Mouse (Mus musculus) liver, postnatal 0 days (tissue): ENCODE measurements around the gene Ltbr. TPM values are rescaled to one million over a fixed set of nuclear protein-coding genes. Genes with fewer than 3 reads are reported as not detected.

Experiments
- ATAC-seq: fragments of 200-750 bp; cut with Nextera tagmentation; 2 replicates; pipeline ENCODE4 v1.8.0; 2017; ENCODE audit warnings: mild to moderate bottlenecking, moderate library complexity
- DNase-seq: peaks from one replicate; pipeline ENCODE4 v3.0.0-alpha.2; 2016
- H3K27ac ChIP-seq: fragments of 300-500 bp; sonication (generic); 2 replicates; pipeline ENCODE4 v1.5.1; 2014; ENCODE audit warnings: antibody characterized with exemption, moderate library complexity, mild to moderate bottlenecking, low read depth
- H3K27me3 ChIP-seq: fragments of 300-500 bp; sonication (generic); 2 replicates; pipeline ENCODE4 v1.6.1; 2014; ENCODE audit warnings: low read length, control low read depth, mixed read lengths; ENCODE audit not compliant: insufficient read depth
- H3K36me3 ChIP-seq: fragments of 300-500 bp; sonication (generic); replicated peaks from 2 replicates; pipeline ENCODE4 v1.6.1; 2014; ENCODE audit warnings: mild to moderate bottlenecking, control low read depth, low read length, moderate library complexity, mixed read lengths; ENCODE audit not compliant: insufficient read depth
- H3K4me1 ChIP-seq: fragments of 300-500 bp; sonication (generic); 2 replicates; pipeline ENCODE4 v1.6.1; 2014; ENCODE audit warnings: antibody characterized with exemption, mild to moderate bottlenecking, control low read depth; ENCODE audit not compliant: insufficient read depth
- H3K4me2 ChIP-seq: fragments of 300-500 bp; sonication (generic); 2 replicates; pipeline ENCODE4 v1.6.1; 2014; ENCODE audit warnings: low read depth, mild to moderate bottlenecking, low read length, moderate library complexity, mixed read lengths
- H3K4me3 ChIP-seq: fragments of 300-500 bp; sonication (generic); 2 replicates; pipeline ENCODE4 v1.5.1; 2014; ENCODE audit warnings: low read depth, low read length
- H3K9ac ChIP-seq: fragments of 300-500 bp; sonication (generic); replicated peaks from 2 replicates; pipeline ENCODE4 v1.6.1; 2014; ENCODE audit warnings: mild to moderate bottlenecking, moderate library complexity
- H3K9me3 ChIP-seq: fragments of 300-500 bp; sonication (generic); 2 replicates; pipeline ENCODE4 v1.6.1; 2016; ENCODE audit warnings: mild to moderate bottlenecking, control low read depth, low read length, mixed read lengths
- CTCF ChIP-seq: sonication (generic); IDR thresholded peaks from 2 replicates; pipeline ENCODE4 v1.5.1; 2016; ENCODE audit warnings: antibody characterized with exemption, low read depth
- EP300 ChIP-seq: IDR thresholded peaks from 2 replicates; pipeline ENCODE4 v1.6.1; 2016; ENCODE audit warnings: antibody characterized with exemption, low read depth, mild to moderate bottlenecking
- WGBS: fragments of 180-500 bp; shearing (Covaris S2); extraction: QIAGEN DNeasy Blood & Tissue Kit; methylation state at CpG from one replicate; pipeline ENCODE4 v1.1.7; 2014; ENCODE audit not compliant: insufficient replicate concordance; 5-methylcytosine and 5-hydroxymethylcytosine counted together
- polyA plus RNA-seq: library from polyadenylated mRNA; unstranded; fragments of >200 nt; fragmentation: Nextera tagmentation; extraction: Ambion mirVana; gene quantifications from 2 replicates; pipeline ENCODE4 v1.2.1, GENCODE M21; 2015

Ltbr gene
- polyA plus RNA-seq, 1 experiment from 2014 or later = 31.8 TPM

DNA sequence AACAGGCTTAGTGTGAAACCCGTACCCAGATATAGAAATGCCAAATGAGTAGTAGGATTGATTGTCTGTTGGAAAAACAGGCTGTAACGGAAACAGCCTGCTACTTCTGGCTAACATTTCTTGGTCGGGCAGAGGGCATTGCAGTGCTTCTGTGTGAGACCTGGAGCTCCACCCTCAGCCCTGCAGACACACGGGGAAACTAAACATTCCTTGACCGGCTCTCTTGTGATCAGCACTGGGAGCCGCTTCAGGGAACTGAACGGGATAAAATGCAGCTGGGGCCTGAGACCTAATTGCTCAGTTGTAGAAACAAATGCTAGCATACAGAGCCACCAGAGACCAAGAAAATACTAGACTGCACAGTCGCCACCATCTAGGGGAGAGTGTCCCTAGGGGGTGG lies 42.6 kb upstream of the Ltbr start:
- ATAC-seq (no peak), DNase-seq (no peak)
- WGBS = 55% methylated on average over 8 of the region's 8 CpGs
- Histone ChIP-seq H3K27me3 (no peaks in the 10 kb centered on the region), H3K36me3 (peaks cover 38% of the 10 kb centered on the region), H3K4me2 (no peak overlapping the region), H3K4me1 (peaks cover 45% of the 10 kb centered on the region), H3K4me3 (no peak overlapping the region), H3K9ac (no peak overlapping the region), H3K9me3 (no peaks in the 10 kb centered on the region), H3K27ac (no peak overlapping the region)
- no peak for TF ChIP-seq EP300
- no peak for TF ChIP-seq CTCF

DNA sequence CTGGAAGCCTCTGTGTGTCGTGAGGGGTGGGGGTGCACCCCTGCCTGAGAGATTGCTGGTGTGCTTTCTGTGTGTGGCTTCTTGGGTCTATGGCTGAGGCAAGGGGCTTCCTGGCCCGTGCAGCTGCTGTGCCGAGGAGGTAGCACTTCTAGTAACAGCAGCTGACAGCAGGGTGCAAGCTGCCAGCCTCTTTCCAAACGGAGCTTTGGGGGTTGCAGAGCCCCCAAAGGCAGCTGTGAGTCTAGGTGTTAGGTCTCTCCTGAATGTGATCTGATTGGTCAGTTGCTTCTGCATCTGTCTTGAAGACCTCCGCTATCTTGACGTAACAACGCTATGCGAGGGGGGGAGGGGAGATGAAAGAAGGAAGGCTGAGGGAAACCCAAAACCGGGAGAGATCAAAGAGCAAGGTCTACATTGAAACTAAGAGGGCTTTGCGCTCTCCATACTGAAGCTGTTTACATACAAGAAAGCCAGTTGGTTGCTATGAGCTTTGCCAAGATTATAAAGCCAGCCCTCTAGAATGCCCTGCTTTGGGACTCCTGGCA lies 41.6 kb upstream of the Ltbr start:
- ATAC-seq = no peak
- Histone ChIP-seq H3K9ac (no peak overlapping the region; the same call in 1 of the 2 replicates), H3K4me1 (peaks cover 46% of the 10 kb centered on the region), H3K27ac (peak overlapping the region; percentile 82), H3K27me3 (no peaks in the 10 kb centered on the region), H3K4me3 (0 out of 2 replicates have a peak overlapping the region, but pooled peaks have one; percentile 1), H3K4me2 (peak overlapping the region; percentile 88), H3K36me3 (peaks cover 29% of the 10 kb centered on the region), H3K9me3 (no peaks in the 10 kb centered on the region)
- TF ChIP-seq CTCF = no peak
- TF ChIP-seq EP300 = no peak
- DNase-seq = no peak
- WGBS = 10% methylated on average over 10 of the region's 10 CpGs

DNA sequence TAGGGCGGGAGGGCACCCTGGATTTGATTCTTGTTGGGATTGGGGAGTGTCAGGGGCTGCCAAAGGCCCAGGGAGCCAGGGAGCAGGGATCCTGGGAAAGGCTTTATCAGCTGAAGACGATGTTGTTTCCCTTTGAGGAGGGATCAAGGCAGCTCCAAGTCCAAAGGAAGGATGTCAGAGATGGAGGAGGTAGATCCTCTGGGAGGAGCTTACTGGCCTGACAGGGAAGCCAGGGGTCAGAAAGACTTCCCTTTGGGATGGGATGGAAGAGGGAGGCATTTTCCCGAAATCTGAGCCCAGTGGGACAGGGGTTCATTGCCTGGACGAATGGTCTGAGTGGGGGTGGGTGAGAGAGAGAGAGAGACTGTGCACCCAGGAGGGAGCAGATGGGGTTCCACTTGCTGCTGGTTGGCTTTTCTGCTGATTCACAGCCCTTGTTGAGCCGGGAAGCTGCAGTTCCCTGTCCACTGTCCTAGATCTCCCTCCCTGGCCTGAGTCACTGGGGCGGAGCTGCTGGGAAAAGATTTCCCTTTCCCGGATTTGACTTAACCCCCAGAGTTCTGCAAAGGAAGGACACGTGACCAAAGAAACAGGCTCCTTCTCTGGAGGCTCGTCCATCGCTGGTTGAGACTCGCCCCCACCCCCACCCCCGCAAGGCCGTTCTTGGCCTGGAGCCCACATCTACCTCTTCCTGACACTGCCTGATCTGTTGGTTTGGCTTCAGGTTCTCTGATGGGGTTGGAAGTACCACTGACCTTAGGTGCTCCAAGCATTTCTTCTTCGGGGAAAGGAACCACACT lies 40.9 kb upstream of the Ltbr start:
- Histone ChIP-seq H3K4me2 (peak overlapping the region; percentile 88), H3K36me3 (peaks cover 25% of the 10 kb centered on the region), H3K9me3 (no peaks in the 10 kb centered on the region), H3K27ac (peak overlapping the region; percentile 82), H3K27me3 (no peaks in the 10 kb centered on the region), H3K9ac (peak overlapping the region; percentile 5; the same call in 1 of the 2 replicates), H3K4me1 (peaks cover 44% of the 10 kb centered on the region), H3K4me3 (peak overlapping the region; percentile 17; the same call in 1 of the 2 replicates)
- TF ChIP-seq CTCF = no peak
- TF ChIP-seq EP300 = peak; percentile 58; the same call in 1 of the 2 replicates
- DNase-seq (peak; percentile 58), ATAC-seq (peak; percentile 54)
- WGBS = 16% methylated on average over 14 of the region's 14 CpGs

DNA sequence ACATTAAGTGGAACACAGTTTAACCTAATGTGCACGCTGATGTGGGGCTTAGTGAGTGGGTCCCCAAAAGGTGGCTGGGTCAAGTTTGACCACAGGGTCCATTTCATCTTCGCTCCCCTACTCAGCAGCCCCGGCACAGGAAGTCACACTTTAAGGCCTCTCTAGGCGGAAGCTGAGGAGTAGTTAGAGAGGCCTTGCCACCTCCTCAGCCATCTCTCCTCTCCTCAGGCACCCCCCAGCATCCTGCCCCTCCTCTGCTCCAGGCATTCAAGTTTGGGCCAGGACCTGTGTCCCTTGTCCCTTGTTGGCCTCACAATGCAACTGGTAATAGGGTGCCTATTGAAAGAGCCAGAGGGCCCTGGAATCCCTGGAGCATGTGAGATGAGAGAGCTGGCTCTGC lies 40.0 kb upstream of the Ltbr start:
- Histone ChIP-seq H3K4me2 (peak overlapping the region; percentile 88), H3K4me1 (peaks cover 48% of the 10 kb centered on the region), H3K9me3 (no peaks in the 10 kb centered on the region), H3K9ac (peak overlapping the region; percentile 5; the same call in 1 of the 2 replicates), H3K36me3 (peaks cover 17% of the 10 kb centered on the region), H3K4me3 (peak overlapping the region; percentile 17; the same call in 1 of the 2 replicates), H3K27me3 (no peaks in the 10 kb centered on the region), H3K27ac (peak overlapping the region; percentile 82)
- WGBS = 44% methylated on average over 4 of the region's 4 CpGs
- ATAC-seq = no peak
- TF ChIP-seq CTCF = no peak
- TF ChIP-seq EP300 = no peak
- no peak for DNase-seq

DNA sequence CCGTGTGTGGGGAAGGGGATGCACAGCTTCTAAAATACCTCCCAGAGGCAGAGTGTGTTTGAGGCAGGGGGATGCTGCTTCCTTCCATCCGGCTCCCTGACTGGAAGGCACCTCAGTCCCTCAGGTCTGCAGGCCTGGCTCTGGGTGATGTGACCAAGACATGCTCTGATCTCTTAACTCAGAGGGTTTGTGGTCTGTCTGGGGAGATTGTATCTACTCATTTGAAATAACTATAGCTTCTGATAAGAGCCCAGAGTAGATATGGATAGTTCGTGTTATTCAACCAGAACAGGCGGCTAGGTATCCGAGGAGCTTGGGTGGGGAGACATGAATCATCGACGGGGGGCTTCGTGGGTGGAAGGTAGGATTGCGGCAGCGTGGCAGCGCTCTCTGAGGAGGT lies 39.5 kb upstream of the Ltbr start:
- Histone ChIP-seq H3K9me3 (no peaks in the 10 kb centered on the region), H3K4me3 (peak overlapping the region; percentile 17; the same call in 1 of the 2 replicates), H3K27ac (peak overlapping the region; percentile 82; the same call in 1 of the 2 replicates), H3K27me3 (no peaks in the 10 kb centered on the region), H3K36me3 (peaks cover 12% of the 10 kb centered on the region), H3K9ac (no peak overlapping the region), H3K4me2 (peak overlapping the region; percentile 88), H3K4me1 (peaks cover 52% of the 10 kb centered on the region)
- TF ChIP-seq EP300 = no peak
- 37% methylated on average over 11 of the region's 11 CpGs for WGBS
- DNase-seq (no peak), ATAC-seq (no peak)

DNA sequence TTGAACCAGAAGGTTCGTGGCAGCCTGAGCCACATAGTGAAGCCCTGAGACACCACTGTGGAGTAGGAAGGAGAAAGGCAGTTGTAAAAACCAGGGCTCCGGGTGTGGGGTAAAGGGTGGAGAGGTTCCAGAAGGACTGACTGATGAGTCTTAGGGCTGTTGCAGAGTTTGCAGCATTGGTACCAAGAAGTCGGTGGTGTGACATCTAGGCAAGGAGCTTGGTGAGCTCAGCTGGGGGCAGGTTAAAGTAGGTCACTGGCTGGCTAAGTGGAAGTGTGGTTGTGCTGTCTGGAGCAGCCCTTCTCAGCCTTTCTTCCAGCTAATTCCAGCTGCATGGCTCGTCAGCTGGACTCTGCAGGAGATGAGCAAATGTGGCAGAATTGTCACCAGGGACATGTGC lies 39.1 kb upstream of the Ltbr start:
- no peak for DNase-seq
- Histone ChIP-seq H3K9me3 (no peaks in the 10 kb centered on the region), H3K27ac (0 out of 2 replicates have a peak overlapping the region, but pooled peaks have one; percentile 30), H3K4me2 (peak overlapping the region; percentile 88), H3K9ac (no peak overlapping the region), H3K27me3 (no peaks in the 10 kb centered on the region), H3K4me1 (peaks cover 52% of the 10 kb centered on the region), H3K36me3 (peaks cover 8% of the 10 kb centered on the region), H3K4me3 (peak overlapping the region; percentile 17; the same call in 1 of the 2 replicates)
- ATAC-seq = no peak
- TF ChIP-seq EP300 (no peak), CTCF (no peak)
- whole genome bisulfite sequencing = 30% methylated on average over 4 of the region's 4 CpGs
